Mouse (Mus musculus): ENCODE measurements around the gene Tgfbr3.

Tgfbr3 gene

GRCm38 (mm10) chr5:107146111-107146616 is 143.3 kb downstream of the Tgfbr3 start:
- no peak for DNase-seq (ENCODE audit: low spot score)

GRCm38 (mm10) chr5:107145125-107145524 is 144.3 kb downstream of the Tgfbr3 start:
- DNase-seq (ENCODE audit: low spot score): no peak

GRCm38 (mm10) chr5:107144263-107144843 is 145.1 kb downstream of the Tgfbr3 start:
- no peak for DNase-seq (ENCODE audit: low spot score)

- DNase-seq (ENCODE audit: low spot score): no peak
These were observed 146.0 kb downstream of the Tgfbr3 start for GRCm38 (mm10) chr5:107143406-107143805.

- no peak for DNase-seq (ENCODE audit: low spot score)
These were observed 146.6 kb downstream of the Tgfbr3 start for GRCm38 (mm10) chr5:107142791-107143190.

- no peak for DNase-seq (ENCODE audit: low spot score)
These were observed 148.1 kb downstream of the Tgfbr3 start for GRCm38 (mm10) chr5:107141375-107141774.

- DNase-seq (ENCODE audit: low spot score): no peak
These were observed 149.4 kb downstream of the Tgfbr3 start for GRCm38 (mm10) chr5:107139800-107140651.

GRCm38 (mm10) chr5:107133336-107133735 is 156.1 kb downstream of the Tgfbr3 start:
- DNase-seq (ENCODE audit: low spot score): no peak

- DNase-seq (ENCODE audit: low spot score): no peak
These were observed 157.2 kb downstream of the Tgfbr3 start for GRCm38 (mm10) chr5:107132231-107132630.

GRCm38 (mm10) chr5:107129304-107129703 is 160.1 kb downstream of the Tgfbr3 start:
- DNase-seq (ENCODE audit: low spot score): no peak

GRCm38 (mm10) chr5:107126561-107126960 is 162.9 kb downstream of the Tgfbr3 start:
- no peak for DNase-seq (ENCODE audit: low spot score)

GRCm38 (mm10) chr5:107125131-107125530 is 164.3 kb downstream of the Tgfbr3 start:
- DNase-seq (ENCODE audit: low spot score): no peak

- no peak for DNase-seq (ENCODE audit: low spot score)
These were observed 164.9 kb downstream of the Tgfbr3 start for GRCm38 (mm10) chr5:107124531-107124930.

GRCm38 (mm10) chr5:107122622-107123021 is 166.8 kb downstream of the Tgfbr3 start:
- DNase-seq (ENCODE audit: low spot score): no peak

GRCm38 (mm10) chr5:107121086-107121485 is 168.3 kb downstream of the Tgfbr3 start:
- DNase-seq (ENCODE audit: low spot score): no peak

GRCm38 (mm10) chr5:107120624-107121023 is 168.8 kb downstream of the Tgfbr3 start:
- DNase-seq (ENCODE audit: low spot score): no peak

- DNase-seq (ENCODE audit: low spot score): no peak
These were observed 169.5 kb downstream of the Tgfbr3 start for GRCm38 (mm10) chr5:107119896-107120295.

GRCm38 (mm10) chr5:107116821-107117220 is 172.6 kb downstream of the Tgfbr3 start:
- no peak for DNase-seq (ENCODE audit: low spot score)

- DNase-seq (ENCODE audit: low spot score): no peak
These were observed 176.7 kb downstream of the Tgfbr3 start for GRCm38 (mm10) chr5:107112656-107113275.

GRCm38 (mm10) chr5:107111802-107112201 is 177.6 kb downstream of the Tgfbr3 start:
- no peak for DNase-seq (ENCODE audit: low spot score)

- DNase-seq (ENCODE audit: low spot score): no peak
These were observed 178.4 kb downstream of the Tgfbr3 start for GRCm38 (mm10) chr5:107110880-107111520.
